Mouse (Mus musculus): Measurements from ENCODE around the gene Catsperg1.
"Not testable (repeated sequence)": the region's sequence is repeated elsewhere in the genome, so short reads cannot be mapped to it uniquely, and the experiment has no call there.

Catsperg1 gene

GRCm38 (mm10) chr7:29213675-29214082 lies at the start of gene Catsperg1:
TSS of gene Catsperg1 (minus strand) at chr7:29214035.
- DNase-seq (ENCODE audit: low spot score) = no peak

GRCm38 (mm10) chr7:29262151-29262550 lies 48.3 kb upstream of the Catsperg1 start:
- DNase-seq (ENCODE audit: low spot score) = no peak

- DNase-seq (ENCODE audit: low spot score) = no peak
Measured at GRCm38 (mm10) chr7:29259781-29260730, 46.2 kb upstream of the Catsperg1 start.

- DNase-seq (ENCODE audit: low spot score) = no peak
Measured at GRCm38 (mm10) chr7:29257368-29257767, 43.5 kb upstream of the Catsperg1 start.

- DNase-seq (ENCODE audit: low spot score) = no peak
Measured at GRCm38 (mm10) chr7:29255875-29256274, 42.0 kb upstream of the Catsperg1 start.

GRCm38 (mm10) chr7:29253842-29254241 lies 40.0 kb upstream of the Catsperg1 start:
- DNase-seq (ENCODE audit: low spot score) = no peak

- DNase-seq (ENCODE audit: low spot score) = no peak
Measured at GRCm38 (mm10) chr7:29251166-29251565, 37.3 kb upstream of the Catsperg1 start.

- DNase-seq (ENCODE audit: low spot score) = no peak
Measured at GRCm38 (mm10) chr7:29248261-29248841, 34.5 kb upstream of the Catsperg1 start, which contains the start of gene 2200002D01Rik. TSS of gene 2200002D01Rik (minus strand) at chr7:29248466.

- no peak for DNase-seq (ENCODE audit: low spot score)
Measured at GRCm38 (mm10) chr7:29247706-29248105, 33.9 kb upstream of the Catsperg1 start.

GRCm38 (mm10) chr7:29247314-29247700 lies 33.5 kb upstream of the Catsperg1 start:
- DNase-seq (ENCODE audit: low spot score) = peak; percentile 81

GRCm38 (mm10) chr7:29246619-29247313 lies 32.9 kb upstream of the Catsperg1 start:
- no peak for DNase-seq (ENCODE audit: low spot score)

GRCm38 (mm10) chr7:29246015-29246414 lies 32.2 kb upstream of the Catsperg1 start:
- no peak for DNase-seq (ENCODE audit: low spot score)

- no peak for DNase-seq (ENCODE audit: low spot score)
Measured at GRCm38 (mm10) chr7:29244732-29245416, 31.0 kb upstream of the Catsperg1 start.

GRCm38 (mm10) chr7:29238019-29238967 lies 24.5 kb upstream of the Catsperg1 start, which contains the start of gene Yif1b:
TSS of gene Yif1b (plus strand) at chr7:29238329.
- peak; percentile 98 for DNase-seq (ENCODE audit: low spot score)

- not testable (repeated sequence) for DNase-seq (ENCODE audit: low spot score)
Measured at GRCm38 (mm10) chr7:29237596-29237995, 23.8 kb upstream of the Catsperg1 start.

GRCm38 (mm10) chr7:29236593-29236992 lies 22.8 kb upstream of the Catsperg1 start:
- no peak for DNase-seq (ENCODE audit: low spot score)

GRCm38 (mm10) chr7:29234661-29235060 lies 20.8 kb upstream of the Catsperg1 start:
- no peak for DNase-seq (ENCODE audit: low spot score)

GRCm38 (mm10) chr7:29233745-29234144 lies 19.9 kb upstream of the Catsperg1 start:
- no peak for DNase-seq (ENCODE audit: low spot score)

- DNase-seq (ENCODE audit: low spot score) = no peak
Measured at GRCm38 (mm10) chr7:29232247-29233013, 18.6 kb upstream of the Catsperg1 start, which contains the start of gene Kcnk6. TSS of gene Kcnk6 (minus strand) at chr7:29232515.

- DNase-seq (ENCODE audit: low spot score) = no peak
Measured at GRCm38 (mm10) chr7:29231517-29231916, 17.7 kb upstream of the Catsperg1 start.
